ENCODE assay signal across 27 mouse cellular contexts in the genomic region with DNA sequence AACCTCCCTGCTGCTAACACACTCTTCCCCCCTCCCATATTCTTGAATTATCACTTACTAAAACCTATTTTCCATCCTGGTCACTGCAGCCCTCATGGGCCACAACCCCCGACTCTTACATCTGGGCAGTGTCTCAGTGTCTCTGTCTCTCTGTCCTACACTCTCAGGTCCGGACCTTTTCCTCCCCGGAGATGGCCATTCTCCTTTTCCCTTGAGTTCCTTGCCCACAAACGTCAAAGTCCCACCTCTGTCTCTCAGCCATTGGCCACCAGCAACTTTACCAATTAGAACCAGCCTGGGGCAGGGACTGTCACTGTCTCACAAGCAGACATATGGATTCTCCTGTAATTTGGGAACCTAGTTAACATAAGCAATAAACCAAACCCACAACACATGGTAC. TPM values are rescaled to one million over a fixed set of nuclear protein-coding genes. Genes with fewer than 3 reads are reported as not detected.
"Had no signal": no experiment of that assay in that cellular context is flagged by ENCODE, and none has a peak within 500 bp of the region (broad histone marks: within the 10 kb centered on the region; RNA-seq: fewer than 3 reads in every experiment).

No protein-coding gene starts in this region.

- H3K27me3 ChIP-seq: heart, embryonic 13.5 days; heart, embryonic 15.5 days; hindbrain, embryonic 12.5 days; intestine, embryonic 15.5 days; limb, embryonic 12.5 days; liver, embryonic 13.5 days had no signal

- H3K36me3 ChIP-seq: hindbrain, embryonic 10.5 days; hindbrain, embryonic 12.5 days; intestine, embryonic 15.5 days; limb, embryonic 10.5 days; limb, embryonic 12.5 days; liver, embryonic 13.5 days had no signal

- H3K27ac ChIP-seq: gastrocnemius, adult 2 months; heart, embryonic 13.5 days; heart, embryonic 15.5 days; hindbrain, embryonic 10.5 days; hindbrain, embryonic 12.5 days; hindbrain, embryonic 14.5 days; intestine, embryonic 15.5 days; layer of hippocampus, adult 2 months; left cerebral cortex, adult 2 months; limb, embryonic 10.5 days; limb, embryonic 12.5 days; liver, embryonic 13.5 days had no signal

- H3K4me1 ChIP-seq: heart, embryonic 13.5 days; heart, embryonic 15.5 days; hindbrain, embryonic 10.5 days; hindbrain, embryonic 12.5 days; intestine, embryonic 15.5 days; limb, embryonic 10.5 days; limb, embryonic 12.5 days; liver, embryonic 13.5 days had no signal

- H3K9ac ChIP-seq: heart, embryonic 13.5 days; heart, embryonic 15.5 days; hindbrain, embryonic 12.5 days; hindbrain, embryonic 14.5 days; intestine, embryonic 15.5 days; limb, embryonic 12.5 days; liver, embryonic 13.5 days had no signal

- ATAC-seq: hindbrain, embryonic 16.5 days; inflammation-experienced regulatory T-cells, adult 6 months; intestine, embryonic 15.5 days; intestine, postnatal 0 days had no signal

- H3K9me3 ChIP-seq: heart, embryonic 15.5 days; intestine, embryonic 15.5 days; liver, embryonic 13.5 days had no signal

- H3K4me2 ChIP-seq: heart, embryonic 11.5 days; heart, embryonic 13.5 days; heart, embryonic 15.5 days; hindbrain, embryonic 12.5 days; hindbrain, embryonic 14.5 days; intestine, embryonic 15.5 days; limb, embryonic 12.5 days; liver, embryonic 11.5 days; liver, embryonic 13.5 days had no signal

- DNase-seq: gastrocnemius, adult 2 months; gastrocnemius, postnatal 10 days; gastrocnemius, postnatal 25 days; heart, postnatal 14 days; heart, postnatal 4 days; kidney, adult 18-20 months; kidney, adult 8-10 months; kidney, postnatal 10 days; kidney, postnatal 4 days; liver; liver, embryonic 13.5 days had no signal

- H3K4me3 ChIP-seq: gastrocnemius, adult 2 months; heart, embryonic 13.5 days; heart, embryonic 15.5 days; hindbrain, embryonic 10.5 days; hindbrain, embryonic 12.5 days; intestine, embryonic 15.5 days; layer of hippocampus, adult 2 months; left cerebral cortex, adult 2 months; limb, embryonic 10.5 days; limb, embryonic 12.5 days; liver, embryonic 13.5 days had no signal

RNA-seq across cellular contexts. Expression of gene Panx2, which starts 13.2 kb away (rescaled TPM):
- total RNA-seq: gastrocnemius, adult 2 months; gastrocnemius, postnatal 25 days; granulocyte monocyte progenitor cell, adult 5-6 weeks had no signal
- polyA plus RNA-seq: inflammation-experienced regulatory T-cells, adult 6 months; liver, embryonic 13.5 days had no signal
